Mouse (Mus musculus) kidney, adult 2 months (tissue): ENCODE data around the gene Serinc3. TPM values are rescaled to one million over a fixed set of nuclear protein-coding genes. Genes with fewer than 3 reads are reported as not detected.
"Not testable (repeated sequence)": the region's sequence is repeated elsewhere in the genome, so short reads cannot be mapped to it uniquely, and the experiment has no call there.

Experiments used
- DNase-seq: peaks from one replicate; pipeline ENCODE4 v3.0.0; 2021
- H3K27ac ChIP-seq: fragments of 200-500 bp; 2 replicates; pipeline ENCODE4 v1.5.1; 2012; ENCODE audit warnings: low read depth, low read length, control low read depth, inconsistent platforms; ENCODE audit not compliant: insufficient read depth
- H3K27me3 ChIP-seq: fragments of 200-500 bp; replicated peaks from 2 replicates; pipeline ENCODE4 v1.6.1; 2012; ENCODE audit warnings: mild to moderate bottlenecking, moderate library complexity, low read length, inconsistent platforms; ENCODE audit not compliant: control insufficient read depth, insufficient read depth
- H3K36me3 ChIP-seq: fragments of 200-500 bp; 2 replicates; pipeline ENCODE4 v1.6.1; 2012; ENCODE audit warnings: mild to moderate bottlenecking, moderate library complexity, low read length, inconsistent platforms; ENCODE audit not compliant: control insufficient read depth, insufficient read depth
- H3K4me1 ChIP-seq: fragments of 200-500 bp; 2 replicates; pipeline ENCODE4 v1.6.1; 2011; ENCODE audit warnings: low read length; ENCODE audit not compliant: control insufficient read depth, insufficient read depth
- H3K4me3 ChIP-seq: fragments of 200-500 bp; 2 replicates; pipeline ENCODE4 v1.5.1; 2011; ENCODE audit warnings: mild to moderate bottlenecking, low read depth, low read length, control low read depth; ENCODE audit not compliant: insufficient read depth
- CTCF ChIP-seq: fragments of 200-500 bp; conservative IDR thresholded peaks from 2 replicates; pipeline ENCODE4 v1.5.1; 2011; ENCODE audit warnings: low read depth, mild to moderate bottlenecking, control low read depth, low read length, moderate library complexity, mixed read lengths; ENCODE audit not compliant: insufficient read depth, insufficient read length
- POLR2A ChIP-seq: fragments of 200-500 bp; IDR thresholded peaks from one replicate; pipeline ENCODE4 v1.6.1; 2011; ENCODE audit warnings: low read depth, low read length, control low read depth
- WGBS: fragments of 180-500 bp; shearing (Covaris S2); methylation state at CpG from one replicate; pipeline ENCODE4 v1.1.7; 2018; 5-methylcytosine and 5-hydroxymethylcytosine counted together
- polyA plus RNA-seq: library from polyadenylated mRNA; depleted of rRNA; stranded (reverse); fragments of >200 nt; gene quantifications from 2 replicates; pipeline ENCODE4 v1.2.3, GENCODE M21; 2012

The Serinc3 gene
- polyA plus RNA-seq, 1 experiment = 357 TPM

- Histone ChIP-seq H3K27me3 (no peaks in the 10 kb centered on the region), H3K4me1 (peaks cover 26% of the 10 kb centered on the region), H3K27ac (peak overlapping the region; percentile 78), H3K4me3 (no peak overlapping the region), H3K36me3 (peaks cover 2% of the 10 kb centered on the region; the same call in 1 of the 2 replicates)
- WGBS = 48% methylated on average over 3 of the region's 3 CpGs
- DNase-seq = no peak
- no peak for TF ChIP-seq POLR2A
- TF ChIP-seq CTCF = no peak
These were observed 3.2 kb downstream of the Serinc3 start for GRCm38 (mm10) chr2:163641681-163642080.

DNA sequence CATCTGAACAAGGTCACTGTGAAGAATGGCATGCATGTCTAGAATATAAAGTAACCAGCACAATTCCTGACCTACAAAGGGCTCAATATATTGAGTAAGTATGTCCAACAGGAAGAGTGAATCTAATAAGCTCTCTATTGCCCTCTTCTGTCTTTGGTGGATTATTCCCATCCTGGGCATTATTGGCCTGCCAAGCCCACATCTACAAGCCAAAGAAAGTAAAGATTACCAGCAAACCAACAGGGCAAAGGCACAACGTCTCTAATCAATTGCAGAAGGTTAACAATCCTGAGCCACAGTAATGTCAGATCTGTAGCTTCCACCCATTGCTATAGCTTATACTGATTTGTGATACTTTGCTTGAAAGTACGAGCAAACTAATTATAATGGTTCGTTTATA is 4.4 kb downstream of the Serinc3 start:
- Histone ChIP-seq H3K4me3 (no peak overlapping the region), H3K36me3 (peaks cover 3% of the 10 kb centered on the region; the same call in 1 of the 2 replicates), H3K4me1 (peaks cover 26% of the 10 kb centered on the region), H3K27ac (peak overlapping the region; percentile 65; the same call in 1 of the 2 replicates), H3K27me3 (no peaks in the 10 kb centered on the region)
- TF ChIP-seq POLR2A (no peak), CTCF (no peak)
- WGBS = 49% methylated on average over 3 of the region's 3 CpGs
- no peak for DNase-seq

DNA sequence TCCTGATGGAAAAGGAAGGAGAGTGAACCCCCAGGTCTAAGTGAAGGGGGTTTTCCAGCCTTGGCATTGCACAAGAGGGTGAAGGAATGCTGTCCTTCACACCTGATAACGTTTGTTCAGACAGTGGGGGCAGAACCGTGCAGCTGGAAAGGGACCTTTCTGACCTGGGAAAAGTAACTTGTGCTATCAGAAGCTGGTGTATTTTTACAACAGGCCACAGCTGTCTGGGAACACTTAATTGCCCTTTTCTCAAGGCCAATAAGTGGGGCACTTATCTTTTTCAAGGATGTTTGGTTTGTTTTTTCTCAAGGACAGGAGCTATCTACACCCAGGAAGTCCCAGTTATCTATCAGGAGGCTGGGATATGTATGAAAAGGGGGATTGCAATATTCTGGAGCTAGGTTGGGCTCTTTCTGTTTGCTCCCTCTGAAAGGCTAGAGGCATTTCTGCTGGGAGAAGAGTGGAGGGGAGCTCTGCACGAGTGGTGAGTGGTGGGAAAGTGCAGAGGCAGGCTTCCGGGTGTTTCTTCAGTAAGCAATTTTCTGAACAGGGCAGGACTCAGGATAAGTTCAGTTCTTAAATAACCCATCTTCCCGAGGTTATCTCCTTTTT is 7.2 kb downstream of the Serinc3 start:
- Histone ChIP-seq H3K4me1 (peaks cover 26% of the 10 kb centered on the region), H3K27ac (0 out of 2 replicates have a peak overlapping the region, but pooled peaks have one; percentile 17), H3K27me3 (no peaks in the 10 kb centered on the region), H3K36me3 (peaks cover 6% of the 10 kb centered on the region), H3K4me3 (no peak overlapping the region)
- no peak for DNase-seq
- TF ChIP-seq CTCF (no peak), POLR2A (no peak)
- WGBS = 22% methylated on average over 5 of the region's 5 CpGs

- Histone ChIP-seq H3K4me1 (peaks cover 23% of the 10 kb centered on the region), H3K27ac (no peak overlapping the region), H3K4me3 (no peak overlapping the region), H3K27me3 (no peaks in the 10 kb centered on the region), H3K36me3 (peaks cover 18% of the 10 kb centered on the region)
- DNase-seq = no peak
- TF ChIP-seq CTCF (no peak), POLR2A (no peak)
- WGBS = 78% methylated on average over 2 of the region's 2 CpGs
These were observed 8.9 kb downstream of the Serinc3 start for GRCm38 (mm10) chr2:163636057-163636456.

- DNase-seq = no peak
- peaks cover 30% of the 10 kb centered on the region for H3K36me3 ChIP-seq
- H3K27ac ChIP-seq = no peak overlapping the region
- no peaks in the 10 kb centered on the region for H3K27me3 ChIP-seq
- 77% methylated on average over 2 of the region's 2 CpGs for WGBS
- H3K4me1 ChIP-seq = peaks cover 18% of the 10 kb centered on the region
- no peak overlapping the region for H3K4me3 ChIP-seq
- no peak for TF ChIP-seq POLR2A
- no peak for TF ChIP-seq CTCF
These were observed 10.7 kb downstream of the Serinc3 start for GRCm38 (mm10) chr2:163634211-163634610.

- Histone ChIP-seq H3K27ac (no peak overlapping the region), H3K4me1 (no peaks in the 10 kb centered on the region), H3K36me3 (peaks cover 35% of the 10 kb centered on the region), H3K4me3 (no peak overlapping the region), H3K27me3 (no peaks in the 10 kb centered on the region)
- TF ChIP-seq POLR2A = no peak
- TF ChIP-seq CTCF = no peak
- 91% methylated on average over 2 of the region's 2 CpGs for WGBS
- DNase-seq = no peak
These were observed 13.2 kb downstream of the Serinc3 start for GRCm38 (mm10) chr2:163631715-163632114.

GRCm38 (mm10) chr2:163631223-163631622 is 13.7 kb downstream of the Serinc3 start:
- H3K4me1 ChIP-seq = no peaks in the 10 kb centered on the region
- H3K4me3 ChIP-seq = no peak overlapping the region
- H3K27ac ChIP-seq = no peak overlapping the region
- 90% methylated on average over 4 of the region's 4 CpGs for WGBS
- peaks cover 38% of the 10 kb centered on the region for H3K36me3 ChIP-seq
- no peak for DNase-seq
- no peaks in the 10 kb centered on the region for H3K27me3 ChIP-seq
- TF ChIP-seq CTCF (no peak), POLR2A (no peak)

DNA sequence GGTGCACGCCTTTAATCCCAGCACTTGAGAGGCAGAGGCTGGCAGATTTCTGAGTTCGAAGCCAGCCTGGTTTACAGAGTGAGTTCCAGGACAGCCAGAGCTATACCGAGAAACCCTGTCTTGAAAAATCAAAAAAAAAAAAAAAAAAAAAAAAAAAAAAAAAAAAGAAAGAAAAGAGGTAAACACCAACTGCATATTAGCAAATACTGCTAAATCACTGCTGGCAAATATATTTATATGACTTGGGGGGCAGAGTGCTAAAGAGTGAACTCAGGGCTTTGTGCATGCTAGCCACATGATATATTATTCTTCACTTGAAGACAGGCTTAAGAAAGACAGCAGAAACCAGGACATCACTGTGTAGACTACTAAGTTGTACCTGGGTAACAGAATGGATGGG is 23.5 kb downstream of the Serinc3 start:
- H3K36me3 ChIP-seq = peaks cover 28% of the 10 kb centered on the region
- H3K4me3 ChIP-seq, DNase-seq, H3K4me1 ChIP-seq, H3K27me3 ChIP-seq, H3K27ac ChIP-seq: not testable (repeated sequence)
- WGBS = 92% methylated on average over 3 of the region's 3 CpGs
